In the genomic region with DNA sequence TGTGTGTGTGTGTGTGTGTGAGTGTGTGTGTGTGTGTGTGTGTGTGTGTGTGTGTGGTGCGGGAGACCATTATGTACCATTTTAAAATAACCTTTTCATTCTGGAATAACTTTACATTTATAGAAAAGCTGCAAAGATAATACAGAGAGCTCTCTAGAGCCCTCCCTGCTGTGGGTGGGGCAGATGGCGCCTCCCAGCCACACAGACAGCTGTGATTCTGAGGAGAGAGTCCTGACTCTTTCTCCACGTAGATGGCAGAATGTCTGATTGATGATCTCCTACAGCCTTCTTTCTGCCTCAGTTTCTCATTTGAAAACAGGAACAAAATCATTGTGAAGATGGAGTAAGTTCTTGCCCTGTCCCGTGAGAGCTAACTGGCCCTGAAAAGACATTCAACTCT, we compare ENCODE assay signal across 24 mouse cellular contexts.
DNase-seq lines count a peak whose midpoint lies in the region; TF ChIP-seq lines count a peak whose summit lies in the region.
"Had no signal": no experiment of that assay in that cellular context is flagged by ENCODE, and none has a peak within 500 bp of the region (broad histone marks: within the 10 kb centered on the region; RNA-seq: fewer than 3 reads in every experiment).

No protein-coding gene starts in this region.

- no peak for TF ChIP-seq CTCF in cortical plate, adult 2 months (IDR thresholded peaks at IDR 0.05; ENCODE audit: extremely low read depth, insufficient read depth, low read length)
- no peak for TF ChIP-seq CTCF in olfactory bulb, adult 2 months (IDR thresholded peaks at IDR 0.05; ENCODE audit: insufficient read depth, low read depth, low read length)

- intact Hi-C loops in left cerebral cortex, postnatal 10 days (cut with DNase I): no loop called here

- no peak for TF ChIP-seq POLR2A in cortical plate, adult 2 months (IDR thresholded peaks at IDR 0.05; ENCODE audit: extremely low read depth, insufficient read depth, low read length)
- no peak for TF ChIP-seq POLR2A in olfactory bulb, adult 2 months (IDR thresholded peaks at IDR 0.05; ENCODE audit: insufficient read depth, low read depth, low read length)

- peak overlapping the region; percentile 98 for H3K27ac ChIP-seq in cortical plate, adult 2 months (ENCODE audit: insufficient read depth, low read length)
- H3K27ac ChIP-seq in olfactory bulb, adult 2 months (ENCODE audit: insufficient read depth, low read depth, low read length): peak overlapping the region; percentile 84
- H3K27ac ChIP-seq: forebrain, embryonic 13.5 days; hindbrain, embryonic 15.5 days; liver, embryonic 14.5 days; macrophage had no signal

- no peak overlapping the region for H3K4me3 ChIP-seq in cortical plate, adult 2 months (ENCODE audit: insufficient read depth, low read length)
- H3K4me3 ChIP-seq in olfactory bulb, adult 2 months (ENCODE audit: insufficient read depth, low read depth, low read length): no peak overlapping the region
- H3K4me3 ChIP-seq: forebrain, embryonic 13.5 days; hindbrain, embryonic 10.5 days; hindbrain, embryonic 15.5 days had no signal

- H3K4me1 ChIP-seq in cortical plate, adult 2 months (ENCODE audit: control insufficient read depth, insufficient read depth, low read length): peaks cover 5% of the 10 kb centered on the region; the same call in 1 of the 2 replicates
- peaks cover 16% of the 10 kb centered on the region for H3K4me1 ChIP-seq in olfactory bulb, adult 2 months (ENCODE audit: control insufficient read depth, insufficient read depth, low read length)
- H3K4me1 ChIP-seq: forebrain, embryonic 13.5 days; hindbrain, embryonic 15.5 days had no signal

- WGBS in olfactory bulb, adult 2 months: 46% methylated on average over 4 of the region's 4 CpGs

- DNase-seq in left cerebral cortex, adult 18-20 months (ENCODE audit: low spot score in 2 of 2): peak; percentile 15 to 39
- no peak for DNase-seq in left cerebral cortex, postnatal 10 days (ENCODE audit: extremely low spot score in 1 of 2, low spot score in 2 of 2)
- peak; percentile 48 to 49 for DNase-seq in right cerebral cortex, postnatal 36 days (ENCODE audit: low spot score in 2 of 2)
- no peak for DNase-seq in embryo, embryonic 10.5 days (ENCODE audit: low spot score)
- no peak for DNase-seq in thymus, postnatal 0 days (ENCODE audit: low spot score)
- DNase-seq: cerebellum, adult 2 months; cerebellum, postnatal 14 days; gastrocnemius, postnatal 25 days; heart, postnatal 14 days; kidney, adult 11 months; kidney, postnatal 25 days; liver; lung, adult 2 months; lung, postnatal 10 days; midbrain, embryonic 14.5 days; thymus, adult 2 months; thymus, postnatal 4 days had no signal

Comparison
In these comparisons a context has a peak if more than half of its experiments do, and no peak if none do; other contexts are left out.
1. DNase-seq: peak in left cerebral cortex, adult 18-20 months (2 of 2) and right cerebral cortex, postnatal 36 days (2 of 2); none in left cerebral cortex, postnatal 10 days (0 of 2), embryo, embryonic 10.5 days (single experiment) and thymus, postnatal 0 days (single experiment).